Mouse (Mus musculus) embryonic facial prominence, embryonic 14.5 days (tissue): ENCODE data around the gene Capn8. TPM values are rescaled to one million over a fixed set of nuclear protein-coding genes. Genes with fewer than 3 reads are reported as not detected.

Experiments
- polyA plus RNA-seq: library from polyadenylated mRNA; unstranded; fragments of >200 nt; fragmentation: Nextera tagmentation; extraction: Ambion mirVana; gene quantifications from 2 replicates; pipeline ENCODE4 v1.2.1, GENCODE M21; 2014

The Capn8 gene
- polyA plus RNA-seq, 1 experiment from 2014 or later, result 0.07 TPM

Other genes starting within 250 kb of the Capn8 start
- gene Fbxo28, start 223.4 kb upstream of the Capn8 start, polyA plus RNA-seq, result 24.3 and 25.4 TPM in 2 replicates
- gene Trp53bp2, start 155.8 kb upstream of the Capn8 start, polyA plus RNA-seq, result 23.2 and 24.1 TPM in 2 replicates
- gene Capn2, start 47.4 kb upstream of the Capn8 start, polyA plus RNA-seq, result 115 and 117 TPM in 2 replicates
- not detected in 2 replicates for gene Ccdc185, start 184.2 kb downstream of the Capn8 start, polyA plus RNA-seq
- gene Susd4, start 198.9 kb downstream of the Capn8 start, polyA plus RNA-seq, result 11.7 and 15.0 TPM in 2 replicates